Mouse (Mus musculus): Measurements from ENCODE around the gene Ikzf4.

Ikzf4 gene

GRCm38 (mm10) chr10:128645111-128646011, at the start of gene Ikzf4:
Ikzf4 (minus strand) TSS chr10:128645991.
- no peak for DNase-seq (ENCODE audit: low spot score)

- peak; percentile 15 for DNase-seq (ENCODE audit: low spot score)
Observed at GRCm38 (mm10) chr10:128695411-128695991, 49.7 kb upstream of the Ikzf4 start.

DNA sequence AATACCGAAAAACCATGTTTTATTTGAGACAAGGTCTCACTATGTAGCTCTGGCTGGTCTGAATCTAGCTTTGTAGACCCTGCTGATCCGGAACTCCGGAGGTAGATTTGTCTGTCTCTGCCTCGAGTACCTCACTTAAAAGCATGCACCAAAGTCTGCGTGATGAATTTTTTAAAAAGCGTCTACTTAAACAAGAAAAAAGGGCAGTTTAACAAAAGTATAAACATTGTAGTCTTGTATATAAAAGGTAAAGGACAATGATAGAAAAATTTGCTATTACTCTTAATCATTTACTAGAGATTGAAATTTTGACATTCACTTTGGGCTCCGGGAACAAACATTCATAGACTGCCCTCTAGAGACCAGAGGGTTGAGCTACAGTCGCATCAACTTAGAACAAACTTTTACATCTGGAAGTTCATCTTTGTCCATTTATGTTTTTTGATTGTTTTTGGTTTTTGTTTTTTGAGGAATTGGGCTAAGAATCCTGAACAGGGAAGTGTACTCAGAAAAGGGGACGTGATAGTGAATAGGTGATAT, 28.7 kb upstream of the Ikzf4 start:
- DNase-seq (ENCODE audit: low spot score): no peak

- DNase-seq (ENCODE audit: low spot score): peak; percentile 37
Observed at GRCm38 (mm10) chr10:128673763-128674468, 28.1 kb upstream of the Ikzf4 start, which contains the start of gene Suox. Suox (minus strand) TSS chr10:128674073.

DNA sequence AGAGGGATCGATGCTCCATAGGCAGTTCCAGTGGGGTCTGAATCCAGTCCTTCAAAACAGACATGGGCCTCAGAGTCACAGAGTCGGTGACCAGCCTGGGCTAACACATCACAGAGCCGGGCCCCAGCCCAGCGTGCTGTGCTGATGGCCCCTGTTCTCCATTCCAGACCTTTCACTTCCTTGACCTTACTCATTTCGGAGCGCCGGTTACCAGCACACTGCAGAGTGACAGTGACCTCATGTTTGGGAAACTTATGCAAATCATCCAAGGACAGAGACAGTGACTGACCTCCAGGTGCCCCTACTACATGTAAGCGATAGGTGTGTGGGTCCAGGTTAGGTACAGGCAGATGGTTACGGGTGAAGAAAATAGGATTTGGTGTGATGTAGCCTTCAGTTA, 25.4 kb upstream of the Ikzf4 start:
- no peak for DNase-seq (ENCODE audit: low spot score)

DNA sequence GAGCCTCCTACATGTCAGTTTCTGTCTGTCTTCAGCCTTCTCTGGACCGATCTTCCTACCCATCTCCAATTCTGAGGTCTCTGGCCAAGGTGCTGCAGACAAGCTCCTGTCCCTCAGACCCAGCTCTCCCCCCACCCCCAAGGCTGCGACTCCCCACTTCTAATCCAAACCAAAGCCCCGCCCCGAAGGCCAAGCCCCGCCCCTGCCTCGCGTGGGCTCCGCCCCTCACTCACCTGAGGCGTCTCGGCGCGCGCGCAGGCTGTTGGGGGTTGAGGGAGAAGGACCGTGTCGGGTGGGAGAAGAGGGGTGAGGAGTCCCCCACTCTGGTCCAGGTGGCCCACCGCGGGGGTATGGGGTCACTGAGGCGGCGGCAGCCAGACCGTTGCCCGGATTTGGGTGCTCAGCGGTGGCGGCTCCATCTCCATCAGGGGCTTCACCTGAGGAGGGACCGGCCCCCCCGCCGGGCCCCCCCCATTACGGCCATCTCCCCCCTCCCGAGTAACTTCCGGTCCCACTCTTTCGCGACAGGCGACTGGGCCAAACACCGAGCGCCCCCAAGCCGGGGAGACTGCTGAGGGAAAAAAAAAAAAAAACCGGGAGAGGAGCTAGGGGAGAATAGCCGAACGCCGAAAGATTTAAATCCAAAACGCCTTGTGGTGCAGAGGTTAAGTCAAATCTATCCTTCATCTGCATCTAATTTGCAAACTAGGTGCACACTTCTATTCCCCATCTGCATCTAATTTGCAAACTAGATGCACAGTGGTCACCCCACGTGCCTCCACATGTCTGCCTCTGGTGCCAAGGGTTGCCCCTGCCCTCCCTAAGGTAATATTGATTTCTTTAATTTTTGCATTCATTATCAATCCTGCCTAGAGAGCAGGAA, 23.2 kb upstream of the Ikzf4 start:
- no peak for DNase-seq (ENCODE audit: low spot score)

DNA sequence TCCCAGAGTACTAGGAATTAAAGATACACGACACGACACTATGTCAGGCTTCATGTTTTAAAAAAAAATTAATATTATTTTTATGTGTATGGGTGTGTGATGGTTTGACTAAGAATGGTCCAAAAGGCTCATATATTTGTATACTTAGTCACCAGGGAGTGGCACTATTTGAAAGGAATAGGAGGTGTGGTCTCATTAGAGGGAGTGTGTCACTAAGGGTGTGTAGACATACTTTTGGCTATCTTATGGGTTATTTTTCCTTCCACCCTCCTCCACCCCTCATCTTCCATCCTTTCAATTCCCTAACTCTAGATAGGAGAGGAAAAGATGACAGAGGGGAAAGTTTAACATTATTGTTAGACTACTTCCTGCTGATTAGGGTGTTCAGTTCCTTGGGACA, 20.0 kb upstream of the Ikzf4 start:
- no peak for DNase-seq (ENCODE audit: low spot score)

DNA sequence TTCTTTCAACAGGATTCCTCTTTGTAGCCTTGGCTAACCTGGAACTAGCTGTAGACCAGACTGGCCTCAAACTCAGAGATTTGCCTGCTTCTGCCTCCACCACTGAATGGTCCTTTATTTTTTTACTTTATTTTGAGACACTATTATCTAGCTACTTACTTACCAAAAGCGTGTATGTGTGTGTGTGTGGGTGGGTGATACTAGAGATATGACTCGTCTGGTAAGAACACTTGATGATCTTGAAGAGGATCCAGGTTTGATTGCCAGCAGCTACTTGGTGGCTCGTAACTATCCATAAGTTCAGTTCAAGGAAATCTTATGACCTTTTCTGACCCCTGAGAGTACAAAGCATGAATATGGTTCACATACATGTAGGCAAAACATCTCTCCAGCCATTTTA, 19.5 kb upstream of the Ikzf4 start:
- no peak for DNase-seq (ENCODE audit: low spot score)

DNA sequence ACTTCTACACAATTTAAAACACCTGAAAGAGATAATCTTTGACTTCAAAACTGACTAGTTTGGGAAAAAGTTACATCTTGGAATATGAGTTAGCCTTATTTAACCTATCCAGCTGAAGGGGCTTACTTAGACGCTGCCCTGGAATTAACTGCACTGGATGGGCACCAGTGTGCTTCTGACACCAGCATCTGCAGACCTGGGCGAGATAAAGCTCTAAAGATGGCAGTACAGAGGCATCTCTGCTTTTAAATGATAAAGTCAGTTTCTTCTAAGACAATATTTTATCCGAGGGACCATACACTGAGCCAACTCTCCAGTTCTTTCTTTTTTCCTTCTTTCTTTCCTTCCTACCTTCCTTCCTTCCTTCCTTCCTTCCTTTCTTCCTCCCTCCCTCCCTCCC, 19.0 kb upstream of the Ikzf4 start:
- DNase-seq (ENCODE audit: low spot score): no peak

DNA sequence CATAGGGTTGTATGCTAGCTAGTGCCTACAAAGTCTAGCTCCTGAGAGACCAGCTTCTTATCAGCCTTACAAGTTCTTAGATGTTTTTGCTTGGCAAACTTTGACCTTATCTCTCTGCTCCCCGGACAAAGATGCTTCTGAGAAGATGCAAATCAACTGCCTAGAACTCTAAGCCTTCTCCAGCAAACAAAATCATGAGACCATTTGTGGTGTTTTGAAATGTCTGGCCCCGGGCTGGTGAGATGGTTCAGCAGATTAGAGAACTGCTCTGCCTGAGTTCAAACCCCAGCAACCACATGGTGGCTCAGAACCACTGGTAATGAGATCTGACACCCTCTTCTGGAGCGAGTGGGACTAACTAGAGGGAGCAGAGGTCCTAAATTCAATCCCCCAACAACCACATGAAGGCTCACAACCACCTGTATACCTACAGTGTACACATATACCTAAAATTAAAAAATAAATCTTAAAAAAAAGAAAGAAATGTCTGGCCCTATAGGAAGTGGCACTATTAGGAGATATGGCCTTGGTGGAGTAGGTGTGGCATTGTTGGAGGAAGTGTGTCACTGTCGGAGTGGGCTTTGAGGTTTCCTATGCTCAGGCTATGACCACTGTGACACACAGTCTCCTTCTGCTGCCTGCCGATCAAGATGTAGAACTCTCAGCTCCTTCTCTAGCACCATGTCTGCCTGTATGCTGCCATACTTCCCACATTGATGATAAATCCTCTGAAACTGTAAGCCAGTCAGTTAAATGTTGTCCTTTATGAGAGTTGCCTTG, 17.8 kb upstream of the Ikzf4 start:
- DNase-seq (ENCODE audit: low spot score): no peak

- no peak for DNase-seq (ENCODE audit: low spot score)
Observed at GRCm38 (mm10) chr10:128662465-128662864, 16.7 kb upstream of the Ikzf4 start.

DNA sequence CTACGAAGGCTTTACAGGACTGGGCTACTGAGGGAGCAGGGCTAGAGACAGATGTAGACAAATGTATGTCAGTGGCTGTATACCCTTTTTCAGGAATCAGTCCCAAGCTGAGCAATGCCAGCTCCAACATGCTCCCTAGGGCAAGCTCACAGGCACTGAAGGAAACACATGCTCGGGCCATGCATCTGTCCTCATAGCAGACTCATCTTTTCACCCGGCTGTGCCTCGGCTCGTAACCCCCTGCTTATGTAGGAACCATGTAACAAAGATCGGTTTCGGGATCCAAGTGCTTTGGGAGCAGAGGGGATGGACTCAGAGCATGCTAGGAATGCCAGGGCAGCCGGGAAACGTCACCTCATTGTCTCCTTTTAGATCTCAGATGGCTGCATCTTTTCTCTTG, 13.7 kb upstream of the Ikzf4 start:
- no peak for DNase-seq (ENCODE audit: low spot score)

DNA sequence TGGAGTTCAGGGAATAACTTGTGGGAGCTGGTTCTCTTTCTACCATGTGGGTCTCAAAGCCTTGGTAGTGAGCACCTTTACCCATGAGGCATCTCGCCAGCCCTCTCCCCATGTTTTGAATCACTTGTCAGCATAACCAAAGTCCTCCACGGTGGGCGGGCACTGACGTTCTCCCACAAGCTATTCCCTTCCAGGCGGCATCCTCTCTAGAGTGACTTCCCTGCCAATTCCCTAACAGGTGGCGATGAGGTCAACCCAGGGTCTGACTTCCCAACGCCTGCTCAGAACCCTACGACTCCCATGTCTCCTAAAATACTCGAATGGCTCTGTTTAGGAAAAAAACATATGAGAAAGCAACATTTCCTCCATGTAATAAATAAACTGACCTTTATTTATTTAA, 12.1 kb upstream of the Ikzf4 start:
- DNase-seq (ENCODE audit: low spot score): no peak

DNA sequence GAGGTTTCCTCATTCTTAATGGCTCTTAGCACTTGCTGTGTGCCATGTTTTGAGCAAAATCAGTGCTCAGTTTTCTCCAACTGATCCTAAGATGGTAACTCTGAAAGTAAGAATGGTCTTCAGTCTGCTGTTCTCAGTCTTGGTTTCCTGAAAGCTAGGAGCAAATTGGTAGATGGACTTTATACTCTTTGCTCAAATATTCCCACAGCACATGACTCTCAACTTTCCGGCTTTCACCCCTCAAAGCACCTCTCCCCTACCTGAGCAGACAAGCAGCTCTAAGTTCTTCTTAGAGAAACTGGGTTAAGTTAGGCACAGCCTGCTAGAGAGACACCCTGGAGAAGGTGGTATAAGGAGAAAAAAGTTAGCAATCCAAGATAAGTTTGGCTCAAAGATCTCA, 10.9 kb upstream of the Ikzf4 start:
- DNase-seq (ENCODE audit: low spot score): no peak

DNA sequence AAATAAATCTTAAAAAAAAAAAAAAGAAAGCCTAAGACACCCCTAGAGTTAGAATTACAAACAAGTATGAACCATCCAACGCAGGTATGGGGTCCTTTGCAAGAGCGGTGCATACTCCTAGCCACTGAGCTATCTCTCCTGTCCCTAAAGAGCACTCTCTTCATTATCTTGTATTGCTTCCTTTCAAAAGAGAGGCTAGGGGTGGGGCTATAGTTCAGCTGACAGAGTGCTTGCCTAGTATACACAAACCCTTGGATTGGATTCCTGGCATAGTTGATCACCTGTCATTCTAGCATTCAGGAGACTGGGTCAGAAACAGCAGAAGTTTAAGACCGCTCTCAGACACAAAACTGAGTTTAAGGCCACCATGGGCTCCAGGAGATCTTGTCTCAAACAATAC, 9.5 kb upstream of the Ikzf4 start:
- DNase-seq (ENCODE audit: low spot score): no peak

DNA sequence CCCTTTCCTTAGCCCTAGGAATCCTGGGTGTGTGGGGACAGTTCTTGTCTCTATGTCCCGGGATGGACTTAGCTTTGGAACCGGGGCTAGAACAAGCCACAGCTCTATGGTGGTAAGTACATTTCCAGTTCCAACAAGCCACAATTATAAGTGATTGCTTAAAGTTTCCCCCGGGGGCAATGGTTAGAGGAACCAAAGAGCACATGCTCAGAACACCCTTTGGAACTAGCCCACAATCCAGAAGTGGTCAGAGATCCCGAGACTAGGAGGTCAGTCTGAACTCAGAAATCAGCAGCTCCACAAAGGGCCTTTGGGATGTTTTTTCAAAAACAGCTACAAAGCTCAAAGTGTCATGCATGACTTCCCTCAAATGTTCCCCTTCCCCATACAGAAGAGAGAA, 8.1 kb upstream of the Ikzf4 start:
- no peak for DNase-seq (ENCODE audit: low spot score)

DNA sequence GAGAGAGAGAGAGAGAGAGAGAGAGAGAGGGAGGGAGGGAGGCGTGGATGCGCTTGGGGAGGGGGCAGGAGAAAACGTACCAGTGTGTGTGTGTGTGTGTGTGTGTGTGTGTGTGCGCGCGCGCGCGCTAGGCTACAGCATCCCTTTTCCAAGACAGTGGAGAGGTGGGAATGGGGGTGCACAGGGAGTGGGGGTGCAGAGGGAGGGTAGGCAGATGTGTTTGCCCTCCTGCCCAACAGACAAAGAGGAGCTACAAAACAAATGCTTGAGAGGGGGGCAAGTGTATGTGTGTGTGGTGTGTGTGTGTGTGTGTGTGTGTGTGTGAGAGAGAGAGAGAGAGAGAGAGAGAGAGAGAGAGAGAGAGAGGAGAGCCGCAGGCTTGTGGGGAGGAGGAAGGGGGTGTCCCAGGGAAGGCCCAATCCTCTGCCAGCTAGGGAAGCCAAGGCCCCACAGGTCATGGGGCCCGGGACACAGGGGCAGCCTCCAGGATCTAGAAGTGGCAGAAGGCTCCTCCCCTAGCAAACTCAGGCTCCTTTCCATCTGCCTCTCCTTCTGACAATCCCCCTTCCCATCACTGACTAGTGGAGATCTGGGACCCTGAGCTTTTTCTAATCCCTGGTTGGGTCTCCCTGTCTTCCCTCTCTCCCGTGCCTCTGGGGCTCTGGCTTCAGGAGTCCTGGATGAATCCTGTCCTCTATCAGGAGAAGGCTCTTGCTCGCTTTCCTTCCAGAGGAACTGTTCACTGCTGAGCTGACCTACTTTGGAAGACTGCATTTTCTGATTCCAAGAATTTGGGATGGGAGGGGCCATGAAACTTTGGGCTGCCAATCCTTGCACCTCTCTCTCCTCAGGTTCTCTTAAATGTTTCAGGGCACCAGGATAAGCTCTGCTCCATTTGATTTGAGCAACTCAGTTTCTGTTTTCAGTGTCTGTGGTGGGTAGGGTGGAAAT, 623 bp upstream of the Ikzf4 start:
- no peak for DNase-seq (ENCODE audit: low spot score)

DNA sequence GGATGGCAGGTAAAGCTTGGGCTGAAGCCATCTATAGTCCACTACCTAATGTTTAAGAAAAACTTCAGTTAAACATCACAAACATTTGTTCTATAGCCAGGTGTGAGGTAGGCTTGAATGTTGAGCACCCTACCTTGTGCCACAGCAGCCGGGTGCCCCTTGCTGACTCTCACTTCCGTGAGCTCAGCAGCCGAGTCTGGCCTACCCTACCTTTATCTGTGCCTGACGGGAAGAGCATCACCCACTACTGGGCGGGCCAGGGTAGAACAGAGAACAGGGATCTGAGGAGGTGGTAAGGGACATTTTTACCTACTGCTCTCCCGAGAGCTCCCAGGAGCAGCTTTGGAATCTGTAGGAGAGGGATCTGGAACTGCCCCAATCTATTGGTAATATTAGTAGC, 3.0 kb downstream of the Ikzf4 start:
- no peak for DNase-seq (ENCODE audit: low spot score)

DNA sequence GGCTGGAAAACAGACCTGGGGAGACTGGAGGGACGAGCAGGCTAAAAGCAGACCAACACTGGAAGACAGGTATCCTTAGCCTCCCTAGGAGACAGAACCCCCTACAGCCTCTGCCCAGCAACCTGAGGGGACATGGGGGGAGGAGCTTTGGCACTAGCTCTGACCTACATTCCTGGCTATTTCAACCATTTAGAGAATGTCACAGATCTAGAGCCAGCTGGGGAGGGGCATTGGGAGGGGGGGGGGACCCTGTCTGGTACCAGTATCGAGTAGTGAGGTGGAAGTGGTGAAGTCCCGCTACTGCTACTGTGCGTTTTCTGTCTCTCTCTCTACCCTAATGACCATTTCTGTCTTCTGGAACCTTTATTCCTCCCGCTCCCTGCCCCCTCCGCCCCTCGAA, 3.9 kb downstream of the Ikzf4 start:
- no peak for DNase-seq (ENCODE audit: low spot score)

DNA sequence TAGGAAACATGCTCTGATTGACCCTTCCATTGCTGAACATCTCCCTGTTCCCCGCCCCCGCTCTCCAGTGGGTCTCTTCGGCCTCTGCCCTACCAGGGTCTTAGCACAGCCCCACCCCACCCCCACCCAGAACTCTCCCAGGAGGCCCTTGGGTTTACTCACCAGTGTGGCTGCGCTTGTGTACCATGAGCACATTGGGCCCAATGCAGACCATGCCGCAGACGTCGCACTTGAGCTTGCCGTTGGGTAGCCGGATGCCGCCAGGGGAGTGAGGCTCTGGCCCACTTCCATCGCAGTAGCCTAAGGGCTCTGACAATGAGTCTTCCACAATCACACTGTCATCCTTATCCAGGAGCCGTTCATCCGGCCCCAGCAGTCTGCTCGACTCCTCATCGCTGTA, 4.9 kb downstream of the Ikzf4 start:
- DNase-seq (ENCODE audit: low spot score): no peak
